Mouse (Mus musculus) hindbrain, embryonic 16.5 days (tissue): ENCODE results near the gene Wbp1. TPM values are rescaled to one million over a fixed set of nuclear protein-coding genes. Genes with fewer than 3 reads are reported as not detected.

Experiments
- ATAC-seq: fragments of 200-750 bp; cut with Nextera tagmentation; 2 replicates; pipeline ENCODE4 v1.8.0; 2017; ENCODE audit warnings: moderate TSS enrichment, moderate library complexity
- H3K27ac ChIP-seq: fragments of 300-500 bp; sonication (generic); 2 replicates; pipeline ENCODE4 v1.5.1; 2014; ENCODE audit warnings: low read depth, mild to moderate bottlenecking, control low read depth, low read length, moderate library complexity
- H3K27me3 ChIP-seq: fragments of 300-500 bp; sonication (generic); replicated peaks from 2 replicates; pipeline ENCODE4 v1.6.1; 2014; ENCODE audit warnings: low read length; ENCODE audit not compliant: control insufficient read depth, insufficient read depth
- H3K36me3 ChIP-seq: fragments of 300-500 bp; sonication (generic); 2 replicates; pipeline ENCODE4 v1.6.1; 2014; ENCODE audit warnings: mild to moderate bottlenecking, low read length, moderate library complexity, mixed read lengths; ENCODE audit not compliant: control insufficient read depth, insufficient read depth
- H3K4me1 ChIP-seq: fragments of 300-500 bp; sonication (generic); 2 replicates; pipeline ENCODE4 v1.6.1; 2014; ENCODE audit warnings: low read depth, low read length; ENCODE audit not compliant: control insufficient read depth, insufficient read depth
- H3K4me2 ChIP-seq: fragments of 300-500 bp; sonication (generic); 2 replicates; pipeline ENCODE4 v1.6.1; 2014; ENCODE audit warnings: mild to moderate bottlenecking, low read length, control low read depth, moderate library complexity
- H3K4me3 ChIP-seq: fragments of 300-500 bp; sonication (generic); 2 replicates; pipeline ENCODE4 v1.5.1; 2014; ENCODE audit warnings: mild to moderate bottlenecking, low read length, control low read depth, moderate library complexity
- H3K9ac ChIP-seq: fragments of 300-500 bp; sonication (generic); 2 replicates; pipeline ENCODE4 v1.6.1; 2014; ENCODE audit warnings: low read depth, mild to moderate bottlenecking, control low read depth, low read length, moderate library complexity
- H3K9me3 ChIP-seq: fragments of 300-500 bp; sonication (generic); 2 replicates; pipeline ENCODE4 v1.6.1; 2014; ENCODE audit warnings: mild to moderate bottlenecking, low read length, moderate library complexity; ENCODE audit not compliant: control insufficient read depth
- WGBS: fragments of 180-500 bp; shearing (Covaris S2); extraction: QIAGEN DNeasy Blood & Tissue Kit; methylation state at CpG from one replicate; pipeline ENCODE4 v1.1.7; 2014; 5-methylcytosine and 5-hydroxymethylcytosine counted together
- polyA plus RNA-seq: library from polyadenylated mRNA; unstranded; fragments of >200 nt; fragmentation: Nextera tagmentation; extraction: Ambion mirVana; gene quantifications from 2 replicates; pipeline ENCODE4 v1.2.1, GENCODE M21; 2015

Wbp1 gene
- polyA plus RNA-seq, 1 experiment from 2014 or later, result 146 TPM

GRCm38 (mm10) chr6:83122961-83123360, 1.6 kb upstream of the Wbp1 start:
- WGBS, result 56% methylated on average over 5 of the region's 5 CpGs
- H3K4me1 ChIP-seq, result peaks cover 40% of the 10 kb centered on the region
- ATAC-seq, result no peak
- H3K4me2 ChIP-seq, result peak overlapping the region; percentile 98
- H3K9ac ChIP-seq, result no peak overlapping the region
- H3K4me3 ChIP-seq, result no peak overlapping the region
- no peaks in the 10 kb centered on the region for H3K9me3 ChIP-seq
- no peak overlapping the region for H3K27ac ChIP-seq
- H3K27me3 ChIP-seq, result no peaks in the 10 kb centered on the region
- H3K36me3 ChIP-seq, result peaks cover 7% of the 10 kb centered on the region; the same call in 1 of the 2 replicates

GRCm38 (mm10) chr6:83121863-83122710, 728 bp upstream of the Wbp1 start:
- peaks cover 40% of the 10 kb centered on the region for H3K4me1 ChIP-seq
- WGBS, result under 1% methylated on average over 29 of the region's 52 CpGs
- no peaks in the 10 kb centered on the region for H3K27me3 ChIP-seq
- ATAC-seq, result 0 out of 2 replicates have a peak, but pooled peaks have one; percentile 1
- H3K9ac ChIP-seq, result peak overlapping the region; percentile 86
- peaks cover 14% of the 10 kb centered on the region; the same call in 1 of the 2 replicates for H3K36me3 ChIP-seq
- H3K4me2 ChIP-seq, result peak overlapping the region; percentile 98
- H3K4me3 ChIP-seq, result peak overlapping the region; percentile 80
- no peaks in the 10 kb centered on the region for H3K9me3 ChIP-seq
- peak overlapping the region; percentile 96 for H3K27ac ChIP-seq

- no peak overlapping the region; the same call in 1 of the 2 replicates for H3K9ac ChIP-seq
- ATAC-seq, result no peak
- 55% methylated on average over 7 of the region's 7 CpGs for WGBS
- no peak overlapping the region for H3K27ac ChIP-seq
- H3K27me3 ChIP-seq, result no peaks in the 10 kb centered on the region
- peaks cover 55% of the 10 kb centered on the region for H3K4me1 ChIP-seq
- no peak overlapping the region for H3K4me3 ChIP-seq
- H3K36me3 ChIP-seq, result peaks cover 14% of the 10 kb centered on the region; the same call in 1 of the 2 replicates
- H3K9me3 ChIP-seq, result no peaks in the 10 kb centered on the region
- peak overlapping the region; percentile 98 for H3K4me2 ChIP-seq
These were observed 1.7 kb downstream of the Wbp1 start for GRCm38 (mm10) chr6:83119734-83120051.

GRCm38 (mm10) chr6:83118825-83119733, 2.3 kb downstream of the Wbp1 start:
- Histone ChIP-seq H3K4me1 (peaks cover 53% of the 10 kb centered on the region), H3K9ac (no peak overlapping the region), H3K27ac (no peak overlapping the region)

GRCm38 (mm10) chr6:83118369-83118768, 3.0 kb downstream of the Wbp1 start:
- H3K36me3 ChIP-seq, result peaks cover 12% of the 10 kb centered on the region; the same call in 1 of the 2 replicates
- H3K27ac ChIP-seq, result no peak overlapping the region
- no peak overlapping the region for H3K4me2 ChIP-seq
- H3K4me1 ChIP-seq, result peaks cover 49% of the 10 kb centered on the region
- 78% methylated on average over 11 of the region's 11 CpGs for WGBS
- H3K9me3 ChIP-seq, result no peaks in the 10 kb centered on the region
- ATAC-seq, result no peak
- H3K9ac ChIP-seq, result no peak overlapping the region
- H3K4me3 ChIP-seq, result no peak overlapping the region
- H3K27me3 ChIP-seq, result no peaks in the 10 kb centered on the region

More at GRCm38 (mm10) chr6:83118825-83119733, 2.3 kb downstream of the Wbp1 start:
- no peak for ATAC-seq
- Histone ChIP-seq H3K4me2 (no peak overlapping the region; the same call in 1 of the 2 replicates), H3K4me3 (no peak overlapping the region), H3K36me3 (peaks cover 14% of the 10 kb centered on the region; the same call in 1 of the 2 replicates), H3K9me3 (no peaks in the 10 kb centered on the region), H3K27me3 (no peaks in the 10 kb centered on the region)
- WGBS, result 84% methylated on average over 14 of the region's 14 CpGs

GRCm38 (mm10) chr6:83117616-83118015, 3.7 kb downstream of the Wbp1 start:
- H3K27me3 ChIP-seq, result no peaks in the 10 kb centered on the region
- no peaks in the 10 kb centered on the region for H3K9me3 ChIP-seq
- H3K4me2 ChIP-seq, result no peak overlapping the region
- no peak overlapping the region for H3K9ac ChIP-seq
- peaks cover 12% of the 10 kb centered on the region; the same call in 1 of the 2 replicates for H3K36me3 ChIP-seq
- ATAC-seq, result no peak
- 0 out of 2 replicates have a peak overlapping the region, but pooled peaks have one; percentile 10 for H3K27ac ChIP-seq
- WGBS, result 92% methylated on average over 13 of the region's 13 CpGs
- peaks cover 43% of the 10 kb centered on the region for H3K4me1 ChIP-seq
- no peak overlapping the region for H3K4me3 ChIP-seq

GRCm38 (mm10) chr6:83117165-83117438, 4.3 kb downstream of the Wbp1 start:
- Histone ChIP-seq H3K27me3 (no peaks in the 10 kb centered on the region), H3K4me2 (no peak overlapping the region), H3K4me3 (no peak overlapping the region), H3K36me3 (peaks cover 12% of the 10 kb centered on the region; the same call in 1 of the 2 replicates), H3K9ac (no peak overlapping the region), H3K4me1 (peaks cover 38% of the 10 kb centered on the region), H3K27ac (no peak overlapping the region), H3K9me3 (no peaks in the 10 kb centered on the region)
- ATAC-seq, result no peak
- WGBS, result 82% methylated on average over 4 of the region's 4 CpGs

- Histone ChIP-seq H3K4me1 (peaks cover 34% of the 10 kb centered on the region), H3K4me3 (peak overlapping the region; percentile 95), H3K36me3 (peaks cover 12% of the 10 kb centered on the region; the same call in 1 of the 2 replicates), H3K9ac (peak overlapping the region; percentile 98), H3K27ac (no peak overlapping the region), H3K9me3 (no peaks in the 10 kb centered on the region), H3K27me3 (no peaks in the 10 kb centered on the region), H3K4me2 (peak overlapping the region; percentile 79)
- 74% methylated on average over 11 of the region's 11 CpGs for WGBS
- ATAC-seq, result no peak
These were observed 4.8 kb downstream of the Wbp1 start for GRCm38 (mm10) chr6:83116373-83117164.
